In the genomic region with DNA sequence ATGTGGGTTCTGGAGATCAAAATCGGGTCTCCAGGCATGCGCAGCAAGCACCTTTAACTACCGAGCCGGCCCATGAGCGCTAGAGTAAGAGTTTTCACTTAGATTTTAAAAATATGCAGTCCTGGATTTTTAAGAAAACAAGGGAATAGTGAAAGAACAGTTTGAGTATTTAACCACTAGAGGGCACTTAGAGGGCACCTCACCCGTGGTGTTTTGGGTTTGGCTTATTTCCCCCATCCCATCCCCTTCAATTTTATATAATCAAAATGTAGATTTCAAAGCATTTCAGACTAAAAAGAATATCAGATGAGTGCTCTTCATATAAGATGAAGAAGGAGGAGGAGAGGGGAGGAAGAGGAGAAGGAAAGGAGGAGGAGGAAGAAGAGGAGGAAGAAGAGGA, we compare ENCODE assay signal across 1 mouse cellular context.
TF ChIP-seq lines count a peak whose summit lies in the region.

No protein-coding gene starts in this region.

TF ChIP-seq in myocyte, 11 proteins besides CTCF, POLR2A, EP300 and RAD21 (continued from another document):
- TF ChIP-seq REST (IDR thresholded peaks at IDR 0.05; ENCODE audit: insufficient read depth, insufficient read length) (no peak), SRF (IDR thresholded peaks at IDR 0.05; ENCODE audit: control insufficient read depth, insufficient read length, low read depth) (no peak)
